Mouse (Mus musculus): ENCODE measurements at regions not wholly inside any gene's neighbourhood (a gene's known extent, or its start where the extent isn't known, plus 50 kb on each side); places are given as distances from the start of the nearest gene placed in this dataset.

DNA sequence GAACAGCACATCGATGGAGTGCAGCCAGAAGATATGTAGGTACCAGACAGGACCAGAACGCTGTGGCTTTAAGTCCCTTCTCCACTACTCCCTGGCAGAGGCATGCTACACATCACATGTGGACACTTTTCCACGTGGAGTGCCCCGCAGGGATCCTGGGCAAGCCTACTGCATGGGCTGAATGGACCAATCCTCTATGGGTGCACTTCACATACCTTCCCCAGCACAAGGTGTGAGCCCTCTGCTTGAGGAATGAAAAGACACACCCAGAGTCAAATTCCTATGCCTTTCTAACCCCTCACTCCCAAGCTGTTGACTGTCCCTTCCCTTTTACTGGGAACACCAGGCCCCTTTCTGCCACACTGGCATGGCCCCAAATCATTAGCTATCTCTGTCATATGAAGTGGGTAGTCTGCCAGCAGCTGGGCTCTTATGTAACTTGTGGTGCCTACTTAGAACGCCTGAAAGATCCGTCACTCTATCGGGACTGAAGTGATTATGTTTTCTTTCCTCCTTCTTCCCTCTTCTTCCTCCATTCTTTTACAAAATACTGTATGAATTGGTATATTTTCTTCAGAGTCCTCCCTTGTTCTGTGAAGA is 191.9 kb upstream of the Msx2 start:
- no peaks in the 10 kb centered on the region; the same call in 1 of the 2 replicates for H3K4me1 ChIP-seq
- no peak overlapping the region for H3K4me3 ChIP-seq
- H3K9me3 ChIP-seq (replicated peaks) = no peaks in the 10 kb centered on the region
- no peaks in the 10 kb centered on the region for H3K27me3 ChIP-seq (ENCODE audit: low read depth, poor library complexity, severe bottlenecking)
- no peak for DNase-seq (ENCODE audit: low spot score)
- no peak overlapping the region for H3K27ac ChIP-seq
- no peaks in the 10 kb centered on the region for H3K36me3 ChIP-seq
- WGBS = 92% methylated on average over 7 of the region's 7 CpGs

DNA sequence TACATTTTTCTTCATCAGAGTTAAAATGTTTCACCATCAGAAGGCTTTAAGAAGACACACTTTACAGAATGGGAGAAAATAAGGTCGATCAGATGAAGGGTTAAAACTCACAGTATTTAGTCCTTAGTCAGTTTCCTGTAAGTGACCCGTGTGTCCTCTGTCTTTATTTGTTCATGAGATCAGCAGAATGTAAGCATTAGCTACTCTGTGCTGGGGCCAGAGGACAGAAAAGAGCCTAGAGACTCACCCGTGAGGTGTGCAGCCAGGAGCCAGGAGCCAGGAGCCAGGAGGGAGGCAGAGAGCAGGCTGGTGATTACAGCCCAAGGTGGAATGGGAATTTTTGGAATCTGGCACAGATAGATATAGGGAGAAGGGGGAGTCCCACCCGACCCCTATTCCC is 180.0 kb upstream of the Msx2 start:
- H3K27ac ChIP-seq = no peak overlapping the region
- H3K36me3 ChIP-seq = no peaks in the 10 kb centered on the region
- 70% methylated on average over 4 of the region's 4 CpGs for WGBS
- H3K4me1 ChIP-seq = no peaks in the 10 kb centered on the region
- H3K4me3 ChIP-seq = no peak overlapping the region
- no peak for DNase-seq (ENCODE audit: low spot score)
- H3K27me3 ChIP-seq (ENCODE audit: low read depth, poor library complexity, severe bottlenecking) = no peaks in the 10 kb centered on the region
- no peaks in the 10 kb centered on the region for H3K9me3 ChIP-seq (replicated peaks)

- Histone ChIP-seq H3K4me3 (no peak overlapping the region), H3K36me3 (no peaks in the 10 kb centered on the region), H3K27ac (no peak overlapping the region), H3K9me3 (replicated peaks) (no peaks in the 10 kb centered on the region), H3K4me1 (no peaks in the 10 kb centered on the region), H3K27me3 (ENCODE audit: low read depth, poor library complexity, severe bottlenecking) (no peaks in the 10 kb centered on the region)
- WGBS = 93% methylated on average over 15 of the region's 15 CpGs
- DNase-seq (ENCODE audit: low spot score) = no peak
Observed at GRCm38 (mm10) chr13:53648353-53648752, 175.5 kb upstream of the Msx2 start.

DNA sequence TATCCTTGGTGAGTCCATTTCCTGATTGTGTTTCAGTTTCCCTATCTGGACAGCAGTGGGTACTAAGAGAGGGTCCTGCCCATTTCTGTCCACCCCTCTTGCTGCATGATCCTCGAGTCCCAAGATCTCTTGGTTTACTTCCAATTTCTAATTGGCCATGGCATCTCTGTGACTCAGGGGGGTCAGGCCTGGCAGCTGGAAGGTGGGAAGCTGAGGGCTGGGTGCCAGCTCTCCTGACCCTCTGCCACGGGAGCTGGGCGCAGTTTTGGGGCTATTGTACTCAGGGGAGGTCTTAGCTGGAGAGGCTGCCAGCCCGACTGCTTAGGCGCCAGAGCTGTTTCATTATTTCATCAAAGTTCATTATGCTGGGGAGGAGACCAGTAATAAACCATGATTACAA is 169.7 kb upstream of the Msx2 start:
- H3K36me3 ChIP-seq = no peaks in the 10 kb centered on the region
- WGBS = 85% methylated on average over 5 of the region's 5 CpGs
- peaks cover 3% of the 10 kb centered on the region; the same call in 1 of the 2 replicates for H3K27me3 ChIP-seq (ENCODE audit: low read depth, poor library complexity, severe bottlenecking)
- DNase-seq (ENCODE audit: low spot score) = no peak
- no peaks in the 10 kb centered on the region for H3K4me1 ChIP-seq
- H3K4me3 ChIP-seq = no peak overlapping the region
- H3K27ac ChIP-seq = no peak overlapping the region
- H3K9me3 ChIP-seq (replicated peaks) = no peaks in the 10 kb centered on the region

GRCm38 (mm10) chr13:53639584-53639983 is 166.7 kb upstream of the Msx2 start:
- 91% methylated on average over 5 of the region's 5 CpGs for WGBS
- Histone ChIP-seq H3K4me3 (no peak overlapping the region), H3K36me3 (no peaks in the 10 kb centered on the region), H3K27me3 (ENCODE audit: low read depth, poor library complexity, severe bottlenecking) (peaks cover 8% of the 10 kb centered on the region; the same call in 1 of the 2 replicates), H3K4me1 (peaks cover 7% of the 10 kb centered on the region), H3K27ac (no peak overlapping the region), H3K9me3 (replicated peaks) (no peaks in the 10 kb centered on the region)
- no peak for DNase-seq (ENCODE audit: low spot score)

- Histone ChIP-seq H3K4me1 (peaks cover 12% of the 10 kb centered on the region), H3K36me3 (no peaks in the 10 kb centered on the region), H3K27ac (no peak overlapping the region), H3K27me3 (ENCODE audit: low read depth, poor library complexity, severe bottlenecking) (peaks cover 8% of the 10 kb centered on the region; the same call in 1 of the 2 replicates), H3K4me3 (no peak overlapping the region), H3K9me3 (replicated peaks) (no peaks in the 10 kb centered on the region)
- DNase-seq (ENCODE audit: low spot score) = no peak
- 90% methylated on average over 10 of the region's 10 CpGs for WGBS
Observed at GRCm38 (mm10) chr13:53639115-53639514, 166.2 kb upstream of the Msx2 start.

GRCm38 (mm10) chr13:53636011-53636410 is 163.1 kb upstream of the Msx2 start:
- H3K4me3 ChIP-seq = no peak overlapping the region
- DNase-seq (ENCODE audit: low spot score) = no peak
- H3K36me3 ChIP-seq = no peaks in the 10 kb centered on the region
- H3K27me3 ChIP-seq (ENCODE audit: low read depth, poor library complexity, severe bottlenecking) = peaks cover 22% of the 10 kb centered on the region; the same call in 1 of the 2 replicates
- no peak overlapping the region for H3K27ac ChIP-seq
- no peaks in the 10 kb centered on the region for H3K9me3 ChIP-seq (replicated peaks)
- peaks cover 16% of the 10 kb centered on the region for H3K4me1 ChIP-seq
- WGBS = 72% methylated on average over 5 of the region's 5 CpGs

- no peak overlapping the region for H3K4me3 ChIP-seq
- peak; percentile 45 for DNase-seq (ENCODE audit: low spot score)
- H3K27me3 ChIP-seq (ENCODE audit: low read depth, poor library complexity, severe bottlenecking) = peaks cover 22% of the 10 kb centered on the region; the same call in 1 of the 2 replicates
- no peak overlapping the region for H3K27ac ChIP-seq
- WGBS = 35% methylated on average over 9 of the region's 9 CpGs
- peaks cover 16% of the 10 kb centered on the region for H3K4me1 ChIP-seq
- no peaks in the 10 kb centered on the region for H3K36me3 ChIP-seq
- no peaks in the 10 kb centered on the region for H3K9me3 ChIP-seq (replicated peaks)
Observed at GRCm38 (mm10) chr13:53634637-53635203, 161.8 kb upstream of the Msx2 start.

DNA sequence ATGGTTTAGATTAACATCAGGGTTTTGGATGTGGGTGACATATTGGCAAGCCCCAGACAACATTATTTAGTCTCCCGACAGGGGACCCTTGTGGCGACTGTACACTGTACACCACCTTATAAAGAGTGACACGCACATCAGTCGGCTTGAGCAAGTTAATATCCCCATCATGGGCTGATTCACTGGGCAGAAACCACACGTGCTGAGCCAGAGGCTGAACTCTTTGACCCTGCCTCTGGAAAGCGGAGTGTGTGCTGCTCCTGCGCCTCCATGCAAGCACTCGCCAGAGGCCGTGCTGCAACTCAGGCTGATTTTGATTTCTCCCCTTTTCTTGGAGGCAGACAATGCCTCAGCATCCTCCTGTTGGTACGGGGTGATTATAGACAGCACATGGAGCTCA is 125.2 kb upstream of the Msx2 start:
- peak; percentile 46 for DNase-seq (ENCODE audit: low spot score)
- H3K4me3 ChIP-seq = no peak overlapping the region
- peaks cover 70% of the 10 kb centered on the region for H3K4me1 ChIP-seq
- 37% methylated on average over 10 of the region's 10 CpGs for WGBS
- no peaks in the 10 kb centered on the region for H3K36me3 ChIP-seq
- H3K9me3 ChIP-seq (replicated peaks) = no peaks in the 10 kb centered on the region
- H3K27me3 ChIP-seq (ENCODE audit: low read depth, poor library complexity, severe bottlenecking) = peaks cover 24% of the 10 kb centered on the region; the same call in 1 of the 2 replicates
- peak overlapping the region; percentile 63 for H3K27ac ChIP-seq

DNA sequence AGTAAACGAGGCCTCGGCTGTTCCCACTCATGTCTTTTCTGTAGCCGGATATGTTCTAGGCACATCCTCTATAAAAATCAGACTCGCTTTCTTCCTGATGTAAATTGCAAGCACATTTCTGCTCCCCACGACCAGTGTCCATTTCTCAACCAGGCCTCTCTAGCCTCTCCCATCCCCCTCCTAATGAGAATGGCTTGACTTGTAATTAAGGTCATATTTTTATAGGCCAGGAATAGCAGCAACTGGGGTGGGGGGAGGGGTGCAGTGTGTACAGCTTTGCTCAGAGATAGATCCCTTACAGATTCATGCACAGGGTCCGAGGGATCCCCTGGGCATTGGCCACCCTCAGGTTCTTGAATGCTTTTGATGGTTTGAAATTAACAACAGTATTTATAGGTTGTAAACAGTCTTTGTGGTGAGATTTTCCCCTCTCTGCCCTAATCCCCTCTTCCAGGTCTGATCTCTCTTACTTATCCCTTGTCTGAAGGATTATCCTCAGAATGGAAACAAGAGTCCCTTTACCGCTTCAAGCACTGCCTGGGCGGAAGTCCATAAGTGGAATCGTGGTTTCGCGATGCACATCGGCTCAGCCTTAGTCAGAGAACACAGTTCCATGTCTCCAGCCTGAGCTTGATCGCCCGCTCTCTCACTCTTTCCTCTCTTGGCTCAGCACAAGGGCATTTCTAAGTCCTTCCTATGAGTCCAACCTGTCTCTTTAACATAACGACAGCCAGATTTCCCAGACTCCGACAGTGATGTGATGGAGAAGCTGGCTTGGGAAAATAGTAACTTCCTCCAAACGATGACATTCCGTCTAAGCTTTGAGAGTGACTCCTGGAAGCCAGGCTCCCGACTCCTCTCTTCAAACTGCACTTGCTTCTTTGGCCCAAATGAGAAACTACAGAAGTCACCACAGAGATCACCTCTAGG is 124.3 kb upstream of the Msx2 start:
- DNase-seq (ENCODE audit: low spot score) = peak; percentile 34
- peak overlapping the region; percentile 63 for H3K27ac ChIP-seq
- no peaks in the 10 kb centered on the region for H3K9me3 ChIP-seq (replicated peaks)
- H3K27me3 ChIP-seq (ENCODE audit: low read depth, poor library complexity, severe bottlenecking) = peaks cover 20% of the 10 kb centered on the region; the same call in 1 of the 2 replicates
- H3K4me1 ChIP-seq = peaks cover 69% of the 10 kb centered on the region
- WGBS = 58% methylated on average over 19 of the region's 19 CpGs
- H3K36me3 ChIP-seq = no peaks in the 10 kb centered on the region
- no peak overlapping the region for H3K4me3 ChIP-seq

DNA sequence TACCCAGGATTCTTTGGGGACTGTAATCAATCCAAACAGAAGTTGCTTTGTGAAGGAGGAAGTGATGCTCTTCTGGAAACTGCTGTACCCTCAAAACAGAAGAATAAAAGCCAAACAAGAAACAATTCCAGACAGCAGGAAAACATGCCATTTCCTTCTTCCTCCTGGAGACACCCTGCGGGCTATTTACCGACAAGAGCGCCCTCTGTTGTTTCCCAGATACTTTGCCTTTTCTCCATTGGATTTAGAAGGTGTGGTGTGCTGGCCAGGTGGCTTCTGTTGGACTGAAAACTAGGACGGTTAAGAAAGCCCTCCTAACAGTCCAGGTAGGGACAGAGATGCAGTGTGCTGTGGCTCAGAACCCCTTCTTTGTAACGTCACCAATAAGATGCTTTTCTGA is 119.9 kb upstream of the Msx2 start:
- DNase-seq (ENCODE audit: low spot score) = no peak
- no peaks in the 10 kb centered on the region for H3K9me3 ChIP-seq (replicated peaks)
- no peak overlapping the region for H3K4me3 ChIP-seq
- H3K36me3 ChIP-seq = no peaks in the 10 kb centered on the region
- H3K27me3 ChIP-seq (ENCODE audit: low read depth, poor library complexity, severe bottlenecking) = no peaks in the 10 kb centered on the region
- 0 out of 2 replicates have a peak overlapping the region, but pooled peaks have one; percentile 2 for H3K27ac ChIP-seq
- WGBS = 21% methylated on average over 5 of the region's 5 CpGs
- peaks cover 51% of the 10 kb centered on the region for H3K4me1 ChIP-seq

DNA sequence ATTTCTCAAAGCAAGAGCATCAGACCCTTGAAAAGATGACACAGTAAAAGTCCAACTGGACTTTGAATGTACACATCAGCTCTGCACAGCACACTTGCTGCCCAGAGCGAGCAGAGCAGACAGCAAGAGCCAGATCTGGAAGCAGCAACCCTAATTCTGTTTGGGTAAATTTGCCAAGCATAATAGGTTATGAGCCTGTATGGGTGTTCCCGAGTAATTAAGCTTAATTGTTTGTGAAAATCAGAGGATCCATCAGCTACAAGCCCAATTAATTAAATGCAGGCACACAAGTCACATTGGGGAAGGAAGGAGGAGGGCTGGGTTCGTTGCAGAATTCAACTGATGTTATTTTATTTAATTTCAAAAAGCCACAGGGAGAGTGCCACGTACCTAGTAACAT is 113.9 kb upstream of the Msx2 start:
- WGBS = 57% methylated on average over 4 of the region's 4 CpGs
- no peak for DNase-seq (ENCODE audit: low spot score)
- Histone ChIP-seq H3K36me3 (no peaks in the 10 kb centered on the region), H3K4me1 (peaks cover 56% of the 10 kb centered on the region), H3K27ac (no peak overlapping the region), H3K9me3 (replicated peaks) (no peaks in the 10 kb centered on the region), H3K27me3 (ENCODE audit: low read depth, poor library complexity, severe bottlenecking) (no peaks in the 10 kb centered on the region), H3K4me3 (no peak overlapping the region)

Data from limb, embryonic 10.5 days (tissue).